Mouse (Mus musculus): Measurements from ENCODE around the gene Slc16a5.

The Slc16a5 gene

DNA sequence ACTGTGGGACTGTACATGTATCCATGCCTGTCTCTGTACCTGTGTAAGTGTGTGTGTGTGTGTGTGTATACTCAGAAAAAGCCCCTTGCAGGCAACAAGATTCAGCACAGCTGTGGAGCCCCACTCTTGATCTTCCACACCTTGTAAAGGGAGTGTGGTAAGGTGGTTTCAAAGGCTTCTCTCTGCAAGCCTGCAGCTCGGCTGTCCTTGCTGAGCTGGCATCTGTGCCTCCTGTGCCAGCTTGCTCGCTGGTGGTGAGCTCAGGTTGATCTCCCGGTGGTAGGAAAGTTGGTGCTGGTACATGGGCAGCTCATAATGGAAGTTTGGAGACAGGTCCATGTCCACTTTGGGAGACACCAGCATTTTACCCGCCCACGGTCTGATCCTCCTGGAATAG lies 430 bp upstream of the Slc16a5 start:
- POLR2A ChIA-PET, result interaction anchor here in 3 of 4 experiments (0.7 to 2.3 kb wide), 10 partner anchors 10 to 439 kb away, joined by 3 to 17 read pairs (median 4); partner anchors contain the start of genes Armc7 (in 1 of the 3) and Jpt1 (in 1 of the 3)
- CTCF ChIA-PET, result interaction anchor here in 3 of 4 experiments (0.6 to 2.4 kb wide), 4 partner anchors 13 to 1932 kb away, joined by 3 to 10 read pairs (median 4); partner anchors contain the start of gene Armc7 (in 1 of the 3)

DNA sequence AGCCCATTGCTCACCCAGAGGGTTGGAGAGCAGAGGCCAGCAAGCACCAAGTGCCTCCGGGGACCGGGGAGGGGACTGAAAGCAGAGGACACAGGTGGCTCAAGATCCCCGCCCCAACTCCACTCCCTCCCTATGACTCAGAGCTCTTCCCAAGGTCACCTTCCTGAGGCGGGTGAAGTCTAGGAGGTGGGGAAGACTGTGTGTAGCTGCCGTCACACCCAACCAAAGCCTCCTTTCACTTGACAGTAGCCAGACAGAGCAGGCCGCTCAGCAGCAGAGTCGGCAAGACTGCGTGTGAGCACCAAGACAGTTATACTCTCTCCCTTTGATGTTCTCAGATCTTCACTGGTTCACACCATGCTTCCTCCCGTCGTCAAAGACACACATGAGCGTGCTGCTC lies 1.1 kb downstream of the Slc16a5 start:
- ChIA-PET CTCF (interaction anchor here (0.6 to 2.4 kb wide), 11 partner anchors 12 to 350 kb away, joined by 3 to 10 read pairs (median 3); partner anchors contain the start of genes Armc7 (in 2 of the 4), Caskin2 (in 1 of the 4) and Nt5c (in 1 of the 4)), POLR2A (interaction anchor here in 3 of 4 experiments (0.8 to 2.3 kb wide), 19 partner anchors 8 to 279 kb away, joined by 3 to 17 read pairs (median 4); partner anchors contain the start of genes Armc7 (in 2 of the 3), Jpt1 (in 2 of the 3), Sumo2 (in 2 of the 3) and Cdr2l (in 1 of the 3))

DNA sequence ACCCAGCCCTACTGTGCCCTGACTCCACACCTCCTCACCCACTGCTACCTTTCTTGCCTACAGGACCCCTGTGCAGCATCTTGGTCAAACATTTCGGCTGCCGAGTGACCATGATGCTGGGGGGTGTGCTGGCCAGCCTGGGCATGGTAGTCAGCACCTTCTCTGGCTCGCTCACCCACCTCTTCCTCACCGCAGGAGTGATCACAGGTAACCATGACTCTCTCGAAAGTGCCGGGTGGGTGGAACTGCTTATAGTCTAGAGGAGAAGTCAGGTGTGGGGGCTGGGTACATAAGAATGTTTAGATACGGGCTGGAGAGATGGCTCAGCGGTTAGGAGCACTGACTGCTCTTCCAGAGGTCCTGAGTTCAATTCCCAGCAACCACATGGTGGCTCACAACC lies 2.6 kb downstream of the Slc16a5 start:
- ChIA-PET CTCF (no interaction called here), POLR2A (interaction anchor here in 2 of 4 experiments (0.7 kb wide), 4 partner anchors 8 to 56 kb away, joined by 3 to 8 read pairs (median 3); no protein-coding TSS in a partner anchor)

DNA sequence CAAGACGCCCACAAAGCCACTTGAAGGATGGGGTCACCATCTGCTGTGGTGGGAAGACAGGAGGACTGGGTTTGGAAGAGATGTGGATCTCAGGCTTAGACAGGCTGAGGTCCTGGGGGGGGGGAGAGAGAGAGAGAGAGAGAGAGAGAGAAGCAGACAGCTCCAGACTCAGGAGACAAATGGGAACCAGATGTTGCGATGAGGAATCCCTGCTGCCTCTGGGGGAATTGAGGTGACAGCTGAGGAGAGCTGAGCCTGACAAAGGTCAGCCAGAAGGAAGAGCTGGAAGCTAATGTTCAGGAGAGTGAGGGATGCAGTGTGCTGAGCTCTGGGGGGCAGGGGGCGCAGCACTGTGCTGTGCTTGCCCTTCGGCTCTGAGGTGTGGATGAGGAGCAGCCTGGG lies 4.9 kb downstream of the Slc16a5 start:
- ChIA-PET POLR2A (interaction anchor here in 1 of 4 experiments (0.7 kb wide), 2 partner anchors 61 to 62 kb away, joined by 3 to 6 read pairs; no protein-coding TSS in a partner anchor), CTCF (interaction anchor here in 1 of 4 experiments (0.6 kb wide), 1 partner anchor 49 kb away, joined by 5 read pairs; no protein-coding TSS in a partner anchor)

DNA sequence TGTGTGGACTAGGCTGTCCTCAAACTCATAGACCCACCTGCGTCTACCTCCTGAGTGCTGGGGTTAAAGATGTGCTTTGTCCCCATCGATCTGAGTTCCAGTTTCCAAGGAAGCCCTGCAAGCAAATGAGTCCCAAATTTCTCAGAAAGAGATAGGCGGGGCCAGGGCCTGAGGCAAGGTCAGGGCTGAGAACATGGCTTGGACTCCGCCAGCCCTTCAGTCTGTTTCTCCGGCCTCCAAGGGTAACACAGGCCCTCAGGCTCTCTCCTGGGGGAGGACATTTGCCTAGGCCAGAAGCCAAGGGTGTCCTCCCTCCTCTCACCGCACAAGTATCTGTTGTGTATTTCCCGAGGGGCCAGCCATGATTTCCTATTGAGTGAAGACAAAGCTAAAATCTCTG lies 9.9 kb downstream of the Slc16a5 start:
- ChIA-PET CTCF (interaction anchor here (0.6 to 2.9 kb wide), 11 partner anchors 13 to 368 kb away, joined by 3 to 8 read pairs (median 3); partner anchors contain the start of gene Fdxr (in 1 of the 4)), POLR2A (interaction anchor here in 3 of 4 experiments (0.8 to 2.5 kb wide), 14 partner anchors 9 to 552 kb away, joined by 3 to 10 read pairs (median 3); partner anchors contain the start of genes Cdr2l (in 2 of the 3), Jpt1 (in 2 of the 3), Fdxr (in 1 of the 3) and Mif4gd (in 1 of the 3))

DNA sequence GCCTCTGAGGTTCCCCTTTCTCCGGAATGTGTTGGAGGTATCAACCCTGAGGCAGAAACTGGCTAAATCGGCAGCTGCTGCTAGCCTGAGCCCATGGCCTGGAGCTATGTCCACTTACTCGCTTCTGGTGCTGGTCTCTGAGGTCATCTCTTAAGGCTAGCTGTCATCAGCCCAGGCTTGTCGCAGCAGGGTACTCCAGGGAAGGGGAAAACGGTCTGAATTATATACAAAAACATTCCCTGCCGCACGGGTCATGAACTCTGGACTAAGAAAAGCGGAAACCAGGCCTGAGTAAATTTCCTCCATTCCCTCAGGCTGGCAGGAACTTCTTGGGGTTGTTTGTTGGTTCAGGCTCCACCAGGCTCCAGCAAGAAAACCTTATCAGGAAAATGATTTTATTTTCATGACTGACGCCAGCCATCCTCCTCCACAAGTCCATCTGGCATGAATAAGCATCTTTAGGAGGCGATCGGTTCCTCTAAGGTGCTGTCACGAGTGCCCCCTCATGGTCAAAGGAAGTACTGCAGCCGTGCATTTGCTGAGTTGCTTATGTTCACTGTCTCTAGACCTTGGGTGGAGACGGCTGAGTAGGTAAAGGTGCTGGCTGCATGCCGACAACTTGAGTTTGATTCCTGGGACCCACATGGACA lies 11.5 kb downstream of the Slc16a5 start:
- ChIA-PET CTCF (interaction anchor here in 2 of 4 experiments (0.5 to 2.9 kb wide), 9 partner anchors 11 to 221 kb away, joined by 3 to 8 read pairs (median 3); partner anchors contain the start of genes Atp5h (in 1 of the 2), Kctd2 (in 1 of the 2) and Nt5c (in 1 of the 2)), POLR2A (interaction anchor here in 3 of 4 experiments (0.5 to 2.5 kb wide), 8 partner anchors 9 to 555 kb away, joined by 3 to 7 read pairs (median 4); partner anchors contain the start of genes Jpt1 (in 2 of the 3), Slc16a5 (in 2 of the 3) and Cdr2l (in 1 of the 3))

DNA sequence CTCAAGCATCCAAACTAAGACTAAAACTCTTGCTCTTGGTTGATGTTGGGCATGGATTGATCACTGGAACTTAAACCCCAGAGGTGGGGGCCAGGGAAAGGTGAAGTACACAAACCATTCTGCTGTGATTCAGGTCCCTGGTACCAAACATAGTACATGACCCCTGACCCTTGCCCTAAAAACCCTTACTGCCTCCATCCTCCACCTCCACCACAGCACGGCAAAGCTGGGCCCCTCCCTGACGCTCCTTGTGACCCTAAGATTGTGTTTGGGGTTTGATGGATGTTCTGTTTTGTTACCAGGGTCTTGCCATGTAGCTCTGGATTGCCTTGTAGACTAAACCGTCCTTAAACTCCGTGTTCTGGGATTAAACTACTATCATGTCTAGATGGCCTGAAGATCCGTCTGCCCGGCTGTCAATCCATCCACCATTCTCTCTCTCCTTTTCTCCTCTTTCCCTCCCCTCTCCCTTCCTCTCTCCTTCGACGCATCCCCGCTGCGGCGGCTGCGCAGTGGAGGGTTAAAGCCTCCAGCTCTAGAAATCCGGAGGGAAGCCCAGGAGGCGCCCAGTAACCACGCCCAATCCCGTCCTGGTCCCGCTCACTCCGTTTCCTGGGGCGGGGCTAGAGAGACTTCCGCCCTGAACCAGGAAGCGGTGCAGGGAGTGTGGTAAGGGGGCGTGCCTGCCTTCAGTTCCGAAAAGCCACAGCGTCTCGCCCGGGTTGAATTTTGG lies 12.9 kb downstream of the Slc16a5 start, which contains the start of gene Armc7:
Armc7 (plus strand) TSS at position 643 of the 733 bp plus-strand sequence.
- CTCF ChIA-PET, result interaction anchor here (0.5 to 2.0 kb wide), 16 partner anchors 10 to 245 kb away, joined by 3 to 14 read pairs (median 3); partner anchors contain the start of genes Nt5c (in 2 of the 4), Cdr2l (in 1 of the 4) and Slc16a5 (in 1 of the 4)
- POLR2A ChIA-PET, result interaction anchor here in 3 of 4 experiments (0.5 to 2.6 kb wide), 38 partner anchors 10 to 1045 kb away, joined by 3 to 20 read pairs (median 4); partner anchors contain the start of genes Jpt1 (in 3 of the 3), Cdr2l (in 2 of the 3), Nt5c (in 2 of the 3) and Slc16a5 (in 2 of the 3)

DNA sequence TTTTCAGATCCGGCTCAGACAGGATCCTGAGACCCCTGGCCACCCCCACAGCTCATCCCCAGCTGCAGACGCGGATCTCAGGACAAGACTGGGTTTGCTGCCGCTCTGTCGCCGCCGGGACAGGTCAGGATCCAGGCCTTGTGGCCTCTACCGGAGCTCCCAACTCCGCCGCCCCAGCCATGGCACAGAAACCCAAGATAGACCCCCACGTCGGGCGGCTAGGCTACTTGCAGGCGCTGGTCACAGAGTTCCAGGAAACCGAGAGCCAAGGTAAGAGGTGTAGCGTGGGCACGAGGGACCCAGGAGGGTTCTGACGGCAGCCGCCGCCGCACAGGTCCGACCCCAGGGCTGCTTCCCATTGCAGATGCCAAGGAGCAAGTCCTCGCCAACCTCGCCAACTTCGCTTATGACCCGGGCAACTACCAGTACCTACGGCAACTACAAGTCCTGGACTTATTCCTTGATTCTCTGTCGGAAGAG lies 13.5 kb downstream of the Slc16a5 start:
- CTCF ChIA-PET, result interaction anchor here in 3 of 4 experiments (0.9 to 2.0 kb wide), 12 partner anchors 9 to 139 kb away, joined by 3 to 14 read pairs (median 3); partner anchors contain the start of genes Nt5c (in 2 of the 3), Cdr2l (in 1 of the 3) and Slc16a5 (in 1 of the 3)
- POLR2A ChIA-PET, result interaction anchor here in 3 of 4 experiments (0.8 to 2.6 kb wide), 29 partner anchors 10 to 408 kb away, joined by 3 to 20 read pairs (median 4); partner anchors contain the start of genes Jpt1 (in 3 of the 3), Nt5c (in 2 of the 3), Slc16a5 (in 2 of the 3) and Cdr2l (in 1 of the 3)

DNA sequence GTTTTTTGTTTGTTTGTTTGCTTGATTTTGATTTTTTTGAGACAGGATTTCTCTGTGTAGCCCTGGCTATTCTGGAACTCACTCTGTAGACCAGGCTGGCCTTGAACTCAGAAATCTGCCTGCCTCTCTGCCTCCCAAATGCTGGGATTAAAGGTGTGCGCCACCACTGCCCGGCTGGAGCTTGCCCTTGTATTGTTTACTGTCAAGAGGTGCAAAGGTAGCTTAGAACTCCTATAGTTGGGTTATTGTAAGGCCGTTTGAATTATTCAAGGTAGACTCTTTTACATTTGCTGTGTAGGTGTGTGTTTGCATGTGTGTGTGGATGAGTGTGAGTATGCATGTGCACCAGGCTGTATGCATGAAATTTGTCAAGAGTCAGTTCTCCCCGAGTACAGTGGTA lies 14.4 kb downstream of the Slc16a5 start:
- CTCF ChIA-PET, result interaction anchor here in 2 of 4 experiments (0.8 to 1.4 kb wide), 2 partner anchors 15 kb away, joined by 3 to 5 read pairs; partner anchors contain the start of gene Nt5c (in 2 of the 2)
- POLR2A ChIA-PET, result interaction anchor here in 2 of 4 experiments (0.7 to 2.6 kb wide), 8 partner anchors 11 to 151 kb away, joined by 3 to 20 read pairs (median 4); partner anchors contain the start of genes Jpt1 (in 1 of the 2), Nt5c (in 1 of the 2), Slc16a5 (in 1 of the 2) and Sumo2 (in 1 of the 2)

DNA sequence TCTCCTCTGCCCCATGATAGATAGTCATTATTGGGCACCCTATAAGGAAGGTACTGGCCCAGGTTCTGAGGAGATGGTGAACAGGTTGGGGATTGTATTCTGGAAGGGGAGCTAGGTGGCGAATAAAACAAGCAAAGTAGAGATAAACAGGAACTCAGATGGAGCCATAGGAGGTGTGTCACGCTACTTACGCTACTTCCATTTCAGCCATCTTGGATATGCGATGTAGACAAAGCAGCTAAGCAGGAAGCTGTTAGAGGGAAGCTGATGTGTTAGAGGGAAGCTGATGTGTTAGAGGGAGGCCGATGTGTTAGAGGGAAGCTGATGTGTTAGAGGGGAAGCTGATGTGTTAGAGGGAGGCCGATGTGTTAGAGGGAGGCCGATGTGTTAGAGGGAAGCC lies 15.1 kb downstream of the Slc16a5 start:
- CTCF ChIA-PET, result interaction anchor here (0.7 to 1.4 kb wide), 4 partner anchors 14 to 111 kb away, joined by 3 to 5 read pairs (median 3); partner anchors contain the start of gene Nt5c (in 2 of the 4)

DNA sequence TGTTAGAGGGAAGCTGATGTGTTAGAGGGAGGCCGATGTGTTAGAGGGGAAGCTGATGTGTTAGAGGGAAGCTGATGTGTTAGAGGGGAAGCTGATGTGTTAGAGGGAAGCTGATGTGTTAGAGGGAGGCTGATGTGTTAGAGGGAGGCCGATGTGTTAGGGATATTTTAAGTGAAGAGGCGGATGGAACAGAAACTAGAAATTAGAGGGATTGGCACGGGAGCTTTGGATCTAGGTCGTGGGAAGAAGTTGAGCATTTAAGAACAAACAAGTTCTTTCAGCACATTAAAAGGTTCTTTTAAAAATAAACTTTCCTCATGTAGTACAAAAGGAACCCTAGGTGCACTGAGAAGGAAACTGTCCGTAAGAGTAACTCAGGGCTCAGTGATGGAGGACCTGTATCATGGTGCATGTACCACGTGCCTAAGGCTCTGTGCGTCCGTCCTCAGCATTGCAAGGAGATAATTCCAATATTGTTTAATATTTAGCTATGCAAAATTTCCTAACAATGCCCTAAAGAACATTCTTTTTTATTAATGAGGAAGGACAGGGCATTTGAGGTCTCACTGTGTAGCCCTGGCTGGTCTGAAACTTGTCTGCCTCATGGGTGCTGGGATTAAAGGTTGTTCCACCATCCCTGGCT lies 16.1 kb downstream of the Slc16a5 start:
- CTCF ChIA-PET, result interaction anchor here in 3 of 4 experiments (0.6 to 1.4 kb wide), 4 partner anchors 13 to 219 kb away, joined by 3 to 4 read pairs (median 3); partner anchors contain the start of gene Nt5c (in 1 of the 3)

More for the DNA sequence above, 15.1 kb downstream of the Slc16a5 start:
- POLR2A ChIA-PET, result interaction anchor here in 3 of 4 experiments (0.6 to 2.1 kb wide), 8 partner anchors 10 to 210 kb away, joined by 3 to 11 read pairs (median 4); partner anchors contain the start of genes Jpt1 (in 1 of the 3), Nt5c (in 1 of the 3) and Sumo2 (in 1 of the 3)

DNA sequence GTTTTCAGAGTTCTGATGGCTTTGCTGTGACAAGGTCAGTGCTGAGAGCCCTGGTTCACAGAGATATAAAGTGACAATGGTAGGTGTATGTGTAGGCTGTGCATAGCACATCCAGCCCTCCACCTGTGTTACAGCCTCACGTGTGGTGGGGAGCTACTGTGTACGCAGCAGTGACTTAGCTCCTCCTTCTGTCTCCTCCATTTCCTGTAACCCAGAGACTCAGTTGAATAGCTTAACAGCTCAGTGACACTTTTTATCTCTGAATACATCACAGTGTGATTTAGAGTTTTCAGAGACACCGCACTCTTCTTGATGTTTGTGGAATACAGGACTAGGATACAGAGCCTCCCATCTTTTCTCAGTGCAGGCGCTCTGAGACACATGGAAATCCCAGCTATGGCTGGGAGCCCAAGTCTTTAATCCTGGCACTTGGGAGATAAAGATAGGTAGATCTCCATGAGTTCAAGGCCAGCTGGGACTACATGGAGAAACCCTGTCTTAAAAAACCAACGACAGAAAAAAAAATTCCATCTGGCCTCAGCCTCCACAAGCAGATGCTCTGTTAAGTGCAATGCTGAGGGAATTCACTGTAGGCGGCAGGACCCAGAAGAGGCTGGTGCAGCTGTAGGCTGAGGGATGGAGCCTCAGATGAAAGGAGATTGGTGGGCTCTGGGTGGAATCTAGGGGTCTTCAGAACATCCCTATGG lies 19.4 kb downstream of the Slc16a5 start:
- ChIA-PET CTCF (interaction anchor here in 3 of 4 experiments (0.6 to 1.0 kb wide), 4 partner anchors 10 to 55 kb away, joined by 3 to 9 read pairs (median 3); partner anchors contain the start of gene Nt5c (in 1 of the 3)), POLR2A (interaction anchor here in 2 of 4 experiments (1.0 to 2.1 kb wide), 6 partner anchors 10 to 39 kb away, joined by 3 to 6 read pairs (median 4); partner anchors contain the start of genes Jpt1 (in 2 of the 2) and Slc16a5 (in 1 of the 2))

More for the DNA sequence above, 16.1 kb downstream of the Slc16a5 start:
- POLR2A ChIA-PET, result interaction anchor here (0.7 to 2.1 kb wide), 8 partner anchors 9 to 135 kb away, joined by 3 to 11 read pairs (median 3); partner anchors contain the start of genes Jpt1 (in 1 of the 4), Mif4gd (in 1 of the 4) and Nt5c (in 1 of the 4)

DNA sequence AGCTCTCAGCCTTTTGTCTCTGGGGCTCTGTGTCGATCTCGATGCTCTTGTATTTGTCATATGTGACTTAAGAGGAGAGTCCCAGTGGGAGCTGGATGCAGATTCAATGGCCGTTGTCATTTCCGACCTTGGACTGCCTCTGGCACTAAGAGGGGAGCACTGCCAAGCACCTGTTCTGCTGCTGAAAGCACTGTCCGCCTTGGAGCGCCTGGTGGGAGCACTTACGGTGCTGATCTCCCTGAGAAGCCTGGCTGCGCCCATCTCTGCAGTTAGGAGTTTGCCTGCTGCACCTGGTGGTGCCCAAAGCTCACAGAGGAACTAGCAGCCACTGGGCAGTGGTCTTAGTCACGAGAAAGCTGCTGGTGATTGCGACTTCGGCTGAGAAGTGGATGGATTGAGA lies 21.0 kb downstream of the Slc16a5 start:
- POLR2A ChIA-PET, result interaction anchor here in 3 of 4 experiments (0.7 to 3.4 kb wide), 7 partner anchors 20 to 31 kb away, joined by 3 to 20 read pairs (median 4); partner anchors contain the start of genes Jpt1 (in 3 of the 3) and Slc16a5 (in 1 of the 3)
- CTCF ChIA-PET, result interaction anchor here in 3 of 4 experiments (0.5 to 2.1 kb wide), 12 partner anchors 14 to 235 kb away, joined by 3 to 7 read pairs (median 3); no protein-coding TSS in a partner anchor

DNA sequence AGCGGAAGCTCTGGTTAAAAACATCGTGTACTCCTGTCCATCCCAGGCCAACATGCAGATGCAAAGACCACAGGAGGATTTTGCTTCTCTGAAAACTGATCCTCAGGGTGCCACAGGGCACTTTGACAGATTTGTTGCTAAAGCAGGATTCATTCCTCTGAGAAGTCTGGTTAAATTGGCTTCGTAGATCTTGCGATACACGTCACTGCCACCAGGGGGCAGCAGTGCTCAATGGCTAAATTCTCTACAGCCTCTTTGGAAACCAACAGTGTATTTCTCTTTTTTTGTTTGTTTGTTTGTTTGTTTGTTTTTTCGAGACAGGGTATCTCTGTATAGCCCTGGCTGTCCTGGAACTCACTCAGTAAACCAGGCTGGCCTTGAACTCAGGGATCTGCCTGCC lies 21.5 kb downstream of the Slc16a5 start:
- CTCF ChIA-PET, result interaction anchor here in 3 of 4 experiments (0.5 to 2.2 kb wide), 14 partner anchors 9 to 234 kb away, joined by 3 to 14 read pairs (median 3); partner anchors contain the start of gene Armc7 (in 1 of the 3)
- POLR2A ChIA-PET, result interaction anchor here in 3 of 4 experiments (0.7 to 3.4 kb wide), 7 partner anchors 21 to 31 kb away, joined by 3 to 20 read pairs (median 4); partner anchors contain the start of genes Jpt1 (in 3 of the 3) and Slc16a5 (in 1 of the 3)

DNA sequence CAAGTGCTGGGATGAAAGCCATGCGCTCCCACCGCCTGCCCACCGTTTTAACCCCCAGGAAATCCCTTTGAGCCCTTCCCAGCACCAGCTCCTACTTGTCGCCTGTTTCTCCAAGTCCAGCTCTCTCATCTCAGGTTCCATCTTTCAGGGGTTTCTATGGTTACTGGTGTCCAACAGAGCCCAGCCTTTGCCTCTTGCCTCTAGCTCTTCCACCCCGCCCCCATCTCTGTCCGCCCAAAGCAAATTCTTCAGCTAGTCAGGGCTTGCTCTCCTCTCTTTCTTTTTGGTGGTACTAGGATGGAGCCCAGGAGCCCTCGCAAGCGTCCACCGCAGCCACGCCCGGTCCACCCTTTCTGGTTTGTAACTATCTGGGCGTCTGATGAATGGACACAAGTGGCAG lies 22.9 kb downstream of the Slc16a5 start:
- CTCF ChIA-PET, result interaction anchor here (0.5 to 2.2 kb wide), 15 partner anchors 10 to 91 kb away, joined by 3 to 14 read pairs (median 4); partner anchors contain the start of genes Armc7 (in 1 of the 4), Jpt1 (in 1 of the 4) and Sumo2 (in 1 of the 4)
- POLR2A ChIA-PET, result interaction anchor here in 3 of 4 experiments (0.6 to 3.4 kb wide), 14 partner anchors 10 to 53 kb away, joined by 3 to 20 read pairs (median 4); partner anchors contain the start of genes Jpt1 (in 3 of the 3), Armc7 (in 2 of the 3) and Sumo2 (in 1 of the 3)
